In the genomic region with DNA sequence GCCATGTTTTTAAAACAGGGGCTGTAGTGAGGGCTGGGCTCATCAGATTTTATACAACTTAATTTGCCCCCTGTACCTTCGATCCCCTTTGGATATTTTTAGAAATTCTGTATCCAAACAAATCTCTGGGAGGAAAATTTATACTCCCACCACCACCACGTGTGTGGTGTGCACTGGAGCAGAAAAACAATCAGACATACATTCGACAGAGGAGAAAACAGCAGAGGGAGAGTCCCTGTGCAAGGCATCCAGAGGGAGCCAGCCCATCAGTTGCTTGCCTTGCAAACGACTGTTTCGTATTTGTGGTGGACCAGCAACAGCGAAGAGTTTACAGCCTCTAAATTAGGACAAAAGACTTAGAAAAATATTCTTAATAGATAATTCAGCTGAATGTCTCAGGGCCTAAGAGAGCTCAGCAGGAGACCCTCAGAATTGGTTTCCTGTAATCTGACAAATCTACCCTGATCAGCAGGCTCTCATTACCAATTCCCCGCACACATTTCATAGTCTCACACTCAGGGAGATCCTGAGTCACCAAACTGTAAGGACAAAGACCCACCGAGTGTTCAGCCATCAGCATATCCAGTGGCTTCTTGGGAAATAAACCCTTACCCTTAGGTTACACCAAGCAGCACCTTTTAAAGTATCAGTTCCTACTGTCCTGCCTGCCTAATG, we compare ENCODE assay signal across 22 mouse cellular contexts. TPM values are rescaled to one million over a fixed set of nuclear protein-coding genes. Genes with fewer than 3 reads are reported as not detected.
DNase-seq lines count a peak whose midpoint lies in the region; ATAC-seq and TF ChIP-seq lines count a peak whose summit lies in the region.
"Had no signal": no experiment of that assay in that cellular context is flagged by ENCODE, and none has a peak within 500 bp of the region (broad histone marks: within the 10 kb centered on the region; RNA-seq: fewer than 3 reads in every experiment).

No protein-coding gene starts in this region.

- no peak overlapping the region for H3K4me3 ChIP-seq in forebrain, embryonic 14.5 days (ENCODE audit: low read depth, low read length)
- H3K4me3 ChIP-seq in forebrain, embryonic 16.5 days (replicated peaks; ENCODE audit: low read length), result no peak overlapping the region
- H3K4me3 ChIP-seq in midbrain, embryonic 13.5 days (replicated peaks), result no peak overlapping the region
- no peak overlapping the region for H3K4me3 ChIP-seq in midbrain, postnatal 0 days (ENCODE audit: low read depth, low read length)
- no peak overlapping the region for H3K4me3 ChIP-seq in embryonic facial prominence, embryonic 13.5 days
- H3K4me3 ChIP-seq: heart, embryonic 13.5 days; intestine, embryonic 15.5 days; lung, embryonic 15.5 days; midbrain, embryonic 12.5 days; stomach, embryonic 15.5 days had no signal

- 15% methylated on average over 8 of the region's 8 CpGs for WGBS in forebrain, embryonic 14.5 days
- 19% methylated on average over 8 of the region's 8 CpGs for WGBS in forebrain, embryonic 16.5 days
- 30% methylated on average over 8 of the region's 8 CpGs for WGBS in midbrain, embryonic 13.5 days
- 30% methylated on average over 8 of the region's 8 CpGs for WGBS in midbrain, postnatal 0 days
- 23% methylated on average over 8 of the region's 8 CpGs for WGBS in embryonic facial prominence, embryonic 13.5 days

- H3K27ac ChIP-seq in forebrain, embryonic 14.5 days (ENCODE audit: low read depth, low read length), result no peak overlapping the region
- H3K27ac ChIP-seq in forebrain, embryonic 16.5 days (ENCODE audit: low read length), result no peak overlapping the region
- H3K27ac ChIP-seq in midbrain, embryonic 13.5 days, result peak overlapping the region; percentile 17; the same call in 1 of the 2 replicates
- no peak overlapping the region for H3K27ac ChIP-seq in midbrain, postnatal 0 days (ENCODE audit: low read depth, low read length)
- H3K27ac ChIP-seq in embryonic facial prominence, embryonic 13.5 days, result peak overlapping the region; percentile 40; the same call in 1 of the 2 replicates
- H3K27ac ChIP-seq: heart, embryonic 13.5 days; intestine, embryonic 15.5 days; liver, embryonic 14.5 days; lung, embryonic 15.5 days; macrophage; midbrain, embryonic 12.5 days; stomach, embryonic 15.5 days had no signal

- no peak for ATAC-seq in forebrain, embryonic 14.5 days
- ATAC-seq in forebrain, embryonic 16.5 days, result no peak
- no peak for ATAC-seq in midbrain, embryonic 13.5 days
- ATAC-seq in midbrain, postnatal 0 days (ENCODE audit: low FRiP score), result no peak
- ATAC-seq in embryonic facial prominence, embryonic 13.5 days (ENCODE audit: insufficient number of reproducible peaks, insufficient read depth, low FRiP score, low TSS enrichment, low read depth), result no peak
- ATAC-seq: intestine, embryonic 15.5 days had no signal

- H3K9ac ChIP-seq in forebrain, embryonic 14.5 days (ENCODE audit: low read length), result no peak overlapping the region
- no peak overlapping the region for H3K9ac ChIP-seq in forebrain, embryonic 16.5 days (replicated peaks; ENCODE audit: low read depth, low read length)
- no peak overlapping the region for H3K9ac ChIP-seq in midbrain, embryonic 13.5 days (replicated peaks)
- H3K9ac ChIP-seq in midbrain, postnatal 0 days (replicated peaks; ENCODE audit: low read length, poor library complexity, severe bottlenecking), result no peak overlapping the region
- no peak overlapping the region for H3K9ac ChIP-seq in embryonic facial prominence, embryonic 13.5 days
- H3K9ac ChIP-seq: heart, embryonic 13.5 days; intestine, embryonic 15.5 days; liver, embryonic 14.5 days; lung, embryonic 15.5 days; midbrain, embryonic 12.5 days; stomach, embryonic 15.5 days had no signal

- no peaks in the 10 kb centered on the region for H3K27me3 ChIP-seq in forebrain, embryonic 14.5 days (replicated peaks; ENCODE audit: control insufficient read depth, insufficient read depth, low read length)
- H3K27me3 ChIP-seq in forebrain, embryonic 16.5 days (replicated peaks; ENCODE audit: control insufficient read depth, insufficient read depth, low read length), result no peaks in the 10 kb centered on the region
- H3K27me3 ChIP-seq in midbrain, embryonic 13.5 days, result no peaks in the 10 kb centered on the region
- no peaks in the 10 kb centered on the region for H3K27me3 ChIP-seq in midbrain, postnatal 0 days (ENCODE audit: insufficient read depth, low read length)
- 0 out of 2 replicates have a peak, but pooled peaks cover 2% of the 10 kb centered on the region for H3K27me3 ChIP-seq in embryonic facial prominence, embryonic 13.5 days
- H3K27me3 ChIP-seq: heart, embryonic 13.5 days; intestine, embryonic 15.5 days; lung, embryonic 15.5 days; midbrain, embryonic 12.5 days; stomach, embryonic 15.5 days had no signal

- TF ChIP-seq CTCF in midbrain, postnatal 0 days (IDR thresholded peaks at IDR 0.05), result no peak

- H3K9me3 ChIP-seq in forebrain, embryonic 14.5 days (replicated peaks; ENCODE audit: control insufficient read depth, low read length), result no peaks in the 10 kb centered on the region
- H3K9me3 ChIP-seq in forebrain, embryonic 16.5 days (ENCODE audit: control insufficient read depth, low read length), result no peaks in the 10 kb centered on the region
- H3K9me3 ChIP-seq in midbrain, embryonic 13.5 days, result no peaks in the 10 kb centered on the region
- no peaks in the 10 kb centered on the region for H3K9me3 ChIP-seq in midbrain, postnatal 0 days (ENCODE audit: low read length)
- no peaks in the 10 kb centered on the region for H3K9me3 ChIP-seq in embryonic facial prominence, embryonic 13.5 days
- H3K9me3 ChIP-seq: heart, embryonic 13.5 days; intestine, embryonic 15.5 days; lung, embryonic 15.5 days; midbrain, embryonic 12.5 days; stomach, embryonic 15.5 days had no signal

- DNase-seq in forebrain, embryonic 14.5 days (ENCODE audit: low spot score), result peak; percentile 33
- DNase-seq in midbrain, postnatal 0 days (ENCODE audit: low spot score), result no peak
- peak; percentile 32 for DNase-seq in retina, embryonic 14.5 days (ENCODE audit: low spot score)
- DNase-seq in urinary bladder, adult 2 months (ENCODE audit: low spot score), result no peak
- DNase-seq: adrenal gland, postnatal 25 days; cerebellum, adult 2 months; gastrocnemius, postnatal 10 days; heart, adult 18-20 months; right cerebral cortex, postnatal 25 days; thymus, adult 18-20 months; thymus, postnatal 4 days had no signal

- H3K36me3 ChIP-seq in forebrain, embryonic 14.5 days (ENCODE audit: control insufficient read depth, insufficient read depth, low read length), result no peaks in the 10 kb centered on the region
- H3K36me3 ChIP-seq in forebrain, embryonic 16.5 days (ENCODE audit: control insufficient read depth, insufficient read depth), result no peaks in the 10 kb centered on the region
- no peaks in the 10 kb centered on the region for H3K36me3 ChIP-seq in midbrain, embryonic 13.5 days
- H3K36me3 ChIP-seq in midbrain, postnatal 0 days (ENCODE audit: insufficient read depth, low read length), result no peaks in the 10 kb centered on the region
- no peaks in the 10 kb centered on the region for H3K36me3 ChIP-seq in embryonic facial prominence, embryonic 13.5 days
- H3K36me3 ChIP-seq: heart, embryonic 13.5 days; intestine, embryonic 15.5 days; lung, embryonic 15.5 days; midbrain, embryonic 12.5 days; stomach, embryonic 15.5 days had no signal

- H3K4me1 ChIP-seq in forebrain, embryonic 14.5 days (ENCODE audit: control insufficient read depth, insufficient read depth, low read length), result no peaks in the 10 kb centered on the region
- H3K4me1 ChIP-seq in forebrain, embryonic 16.5 days (replicated peaks; ENCODE audit: control insufficient read depth, insufficient read depth, low read length), result no peaks in the 10 kb centered on the region
- H3K4me1 ChIP-seq in midbrain, embryonic 13.5 days (replicated peaks), result peaks cover 8% of the 10 kb centered on the region
- H3K4me1 ChIP-seq in midbrain, postnatal 0 days (ENCODE audit: insufficient read depth, low read length), result no peaks in the 10 kb centered on the region
- peaks cover 15% of the 10 kb centered on the region for H3K4me1 ChIP-seq in embryonic facial prominence, embryonic 13.5 days
- H3K4me1 ChIP-seq: heart, embryonic 13.5 days; lung, embryonic 15.5 days; midbrain, embryonic 12.5 days had no signal

- H3K4me2 ChIP-seq in forebrain, embryonic 14.5 days (ENCODE audit: low read length), result no peak overlapping the region
- no peak overlapping the region for H3K4me2 ChIP-seq in forebrain, embryonic 16.5 days (ENCODE audit: low read length)
- H3K4me2 ChIP-seq in midbrain, embryonic 13.5 days (replicated peaks), result no peak overlapping the region
- no peak overlapping the region for H3K4me2 ChIP-seq in midbrain, postnatal 0 days (ENCODE audit: low read depth, low read length, poor library complexity, severe bottlenecking)
- H3K4me2 ChIP-seq in embryonic facial prominence, embryonic 13.5 days, result no peak overlapping the region
- H3K4me2 ChIP-seq: heart, embryonic 13.5 days; intestine, embryonic 15.5 days; lung, embryonic 15.5 days; midbrain, embryonic 12.5 days; stomach, embryonic 15.5 days had no signal

RNA-seq across cellular contexts. Expression of gene Slit3, which starts 40.4 kb away (rescaled TPM):
- 2.3 and 2.4 TPM in 2 replicates for polyA plus RNA-seq in forebrain, embryonic 14.5 days (2014; fragmentation: Nextera tagmentation; extraction: Ambion mirVana)
- 5.8 and 6.0 TPM in 2 replicates for polyA plus RNA-seq in forebrain, embryonic 16.5 days (2015; fragmentation: Nextera tagmentation; extraction: Ambion mirVana)
- polyA plus RNA-seq in midbrain, embryonic 13.5 days (2015; fragmentation: Nextera tagmentation; extraction: Ambion mirVana), result 3.9 and 6.6 TPM in 2 replicates
- 7.7 and 12.7 TPM in 2 replicates for total RNA-seq in midbrain, postnatal 0 days (2014; rRNA removed)
- 2.2 and 3.6 TPM in 2 replicates for polyA plus RNA-seq in midbrain, postnatal 0 days (2015; fragmentation: Nextera tagmentation; extraction: Ambion mirVana)
- polyA plus RNA-seq in embryonic facial prominence, embryonic 13.5 days (2015; fragmentation: Nextera tagmentation; extraction: Ambion mirVana), result 28.0 and 37.4 TPM in 2 replicates
- 36.3 and 63.2 TPM in 2 replicates for polyA plus RNA-seq in urinary bladder, adult 2 months (2012; rRNA removed)
- total RNA-seq: common myeloid progenitor, adult 5-6 weeks had no signal
- polyA plus RNA-seq: macrophage had no signal

Comparison
In these comparisons a context has a peak if more than half of its experiments do, and no peak if none do; other contexts are left out.
1. H3K27ac ChIP-seq: peak in midbrain, embryonic 13.5 days (single experiment) and embryonic facial prominence, embryonic 13.5 days (single experiment); none in forebrain, embryonic 14.5 days (single experiment), forebrain, embryonic 16.5 days (single experiment) and midbrain, postnatal 0 days (single experiment).
2. DNase-seq: peak in forebrain, embryonic 14.5 days (single experiment) and retina, embryonic 14.5 days (single experiment); none in midbrain, postnatal 0 days (single experiment) and urinary bladder, adult 2 months (single experiment).